Mouse (Mus musculus): ENCODE measurements around the gene Rnase1. TPM values are rescaled to one million over a fixed set of nuclear protein-coding genes. Genes with fewer than 3 reads are reported as not detected.

Gene Rnase1
- polyA plus RNA-seq, 1 experiment from 2014 or later, result not detected

- H3K4me3 ChIP-seq (ENCODE audit: low read depth, low read length), result no peak overlapping the region
These were observed 1.1 kb downstream of the Rnase1 start for GRCm38 (mm10) chr14:51145521-51145920.

GRCm38 (mm10) chr14:51144451-51144850 lies 2.1 kb downstream of the Rnase1 start:
- Histone ChIP-seq H3K27me3 (ENCODE audit: control insufficient read depth, insufficient read depth, low read length) (no peaks in the 10 kb centered on the region), H3K4me1 (ENCODE audit: control insufficient read depth, insufficient read depth, low read length) (0 out of 2 replicates have a peak, but pooled peaks cover 4% of the 10 kb centered on the region), H3K9ac (ENCODE audit: low read depth, low read length) (no peak overlapping the region), H3K36me3 (ENCODE audit: control insufficient read depth, insufficient read depth, low read length) (no peaks in the 10 kb centered on the region), H3K4me3 (ENCODE audit: low read depth, low read length) (no peak overlapping the region), H3K9me3 (replicated peaks; ENCODE audit: control insufficient read depth, low read length) (no peaks in the 10 kb centered on the region), H3K27ac (ENCODE audit: low read depth, low read length) (no peak overlapping the region), H3K4me2 (no peak overlapping the region)
- WGBS (ENCODE audit: insufficient replicate concordance), result 93% methylated on average over 4 of the region's 4 CpGs
- no peak for ATAC-seq (replicated peaks; ENCODE audit: insufficient number of reproducible peaks, low FRiP score, low TSS enrichment)

More at GRCm38 (mm10) chr14:51145521-51145920, 1.1 kb downstream of the Rnase1 start:
- Histone ChIP-seq H3K36me3 (ENCODE audit: control insufficient read depth, insufficient read depth, low read length) (no peaks in the 10 kb centered on the region), H3K4me1 (ENCODE audit: control insufficient read depth, insufficient read depth, low read length) (0 out of 2 replicates have a peak, but pooled peaks cover 4% of the 10 kb centered on the region), H3K27ac (ENCODE audit: low read depth, low read length) (no peak overlapping the region), H3K4me2 (no peak overlapping the region), H3K9me3 (replicated peaks; ENCODE audit: control insufficient read depth, low read length) (no peaks in the 10 kb centered on the region), H3K9ac (ENCODE audit: low read depth, low read length) (no peak overlapping the region), H3K27me3 (ENCODE audit: control insufficient read depth, insufficient read depth, low read length) (no peaks in the 10 kb centered on the region)
- 80% methylated on average over 6 of the region's 6 CpGs for WGBS (ENCODE audit: insufficient replicate concordance)
- no peak for ATAC-seq (replicated peaks; ENCODE audit: insufficient number of reproducible peaks, low FRiP score, low TSS enrichment)

GRCm38 (mm10) chr14:51143937-51144336 lies 2.6 kb downstream of the Rnase1 start:
- ATAC-seq (replicated peaks; ENCODE audit: insufficient number of reproducible peaks, low FRiP score, low TSS enrichment), result no peak; the same call in 1 of the 2 replicates
- 62% methylated on average over 2 of the region's 2 CpGs for WGBS (ENCODE audit: insufficient replicate concordance)
- no peaks in the 10 kb centered on the region for H3K27me3 ChIP-seq (ENCODE audit: control insufficient read depth, insufficient read depth, low read length)
- no peak overlapping the region for H3K9ac ChIP-seq (ENCODE audit: low read depth, low read length)
- no peaks in the 10 kb centered on the region for H3K9me3 ChIP-seq (replicated peaks; ENCODE audit: control insufficient read depth, low read length)
- no peak overlapping the region for H3K4me2 ChIP-seq
- H3K27ac ChIP-seq (ENCODE audit: low read depth, low read length), result no peak overlapping the region
- H3K36me3 ChIP-seq (ENCODE audit: control insufficient read depth, insufficient read depth, low read length), result no peaks in the 10 kb centered on the region
- H3K4me3 ChIP-seq (ENCODE audit: low read depth, low read length), result no peak overlapping the region
- 0 out of 2 replicates have a peak, but pooled peaks cover 4% of the 10 kb centered on the region for H3K4me1 ChIP-seq (ENCODE audit: control insufficient read depth, insufficient read depth, low read length)

GRCm38 (mm10) chr14:51143287-51143686 lies 3.3 kb downstream of the Rnase1 start:
- Histone ChIP-seq H3K27ac (ENCODE audit: low read depth, low read length) (no peak overlapping the region), H3K9ac (ENCODE audit: low read depth, low read length) (no peak overlapping the region), H3K36me3 (ENCODE audit: control insufficient read depth, insufficient read depth, low read length) (no peaks in the 10 kb centered on the region), H3K4me3 (ENCODE audit: low read depth, low read length) (no peak overlapping the region), H3K4me1 (ENCODE audit: control insufficient read depth, insufficient read depth, low read length) (0 out of 2 replicates have a peak, but pooled peaks cover 4% of the 10 kb centered on the region), H3K4me2 (no peak overlapping the region), H3K27me3 (ENCODE audit: control insufficient read depth, insufficient read depth, low read length) (no peaks in the 10 kb centered on the region), H3K9me3 (replicated peaks; ENCODE audit: control insufficient read depth, low read length) (no peaks in the 10 kb centered on the region)
- WGBS (ENCODE audit: insufficient replicate concordance), result 56% methylated on average over 4 of the region's 4 CpGs
- no peak for ATAC-seq (replicated peaks; ENCODE audit: insufficient number of reproducible peaks, low FRiP score, low TSS enrichment)

GRCm38 (mm10) chr14:51142568-51142967 lies 4.0 kb downstream of the Rnase1 start:
- Histone ChIP-seq H3K4me3 (ENCODE audit: low read depth, low read length) (no peak overlapping the region), H3K27ac (ENCODE audit: low read depth, low read length) (no peak overlapping the region), H3K9me3 (replicated peaks; ENCODE audit: control insufficient read depth, low read length) (no peaks in the 10 kb centered on the region), H3K27me3 (ENCODE audit: control insufficient read depth, insufficient read depth, low read length) (no peaks in the 10 kb centered on the region), H3K4me2 (no peak overlapping the region), H3K9ac (ENCODE audit: low read depth, low read length) (no peak overlapping the region), H3K36me3 (ENCODE audit: control insufficient read depth, insufficient read depth, low read length) (no peaks in the 10 kb centered on the region), H3K4me1 (ENCODE audit: control insufficient read depth, insufficient read depth, low read length) (0 out of 2 replicates have a peak, but pooled peaks cover 4% of the 10 kb centered on the region)
- 76% methylated on average over 3 of the region's 3 CpGs for WGBS (ENCODE audit: insufficient replicate concordance)
- ATAC-seq (replicated peaks; ENCODE audit: insufficient number of reproducible peaks, low FRiP score, low TSS enrichment), result 0 out of 2 replicates have a peak, but pooled peaks have one; percentile 18

- no peaks in the 10 kb centered on the region for H3K27me3 ChIP-seq (ENCODE audit: control insufficient read depth, insufficient read depth, low read length)
- 0 out of 2 replicates have a peak, but pooled peaks cover 4% of the 10 kb centered on the region for H3K4me1 ChIP-seq (ENCODE audit: control insufficient read depth, insufficient read depth, low read length)
- no peak overlapping the region for H3K4me2 ChIP-seq
- H3K27ac ChIP-seq (ENCODE audit: low read depth, low read length), result no peak overlapping the region
- no peak for ATAC-seq (replicated peaks; ENCODE audit: insufficient number of reproducible peaks, low FRiP score, low TSS enrichment)
- no peak overlapping the region for H3K4me3 ChIP-seq (ENCODE audit: low read depth, low read length)
- H3K9ac ChIP-seq (ENCODE audit: low read depth, low read length), result no peak overlapping the region
- H3K9me3 ChIP-seq (replicated peaks; ENCODE audit: control insufficient read depth, low read length), result no peaks in the 10 kb centered on the region
- no peaks in the 10 kb centered on the region for H3K36me3 ChIP-seq (ENCODE audit: control insufficient read depth, insufficient read depth, low read length)
- WGBS (ENCODE audit: insufficient replicate concordance), result 82% methylated on average over 4 of the region's 4 CpGs
These were observed 4.5 kb downstream of the Rnase1 start for GRCm38 (mm10) chr14:51142119-51142518.

- Histone ChIP-seq H3K36me3 (ENCODE audit: control insufficient read depth, insufficient read depth, low read length) (no peaks in the 10 kb centered on the region), H3K27me3 (ENCODE audit: control insufficient read depth, insufficient read depth, low read length) (no peaks in the 10 kb centered on the region), H3K4me3 (ENCODE audit: low read depth, low read length) (no peak overlapping the region), H3K9ac (ENCODE audit: low read depth, low read length) (no peak overlapping the region), H3K4me2 (no peak overlapping the region), H3K4me1 (ENCODE audit: control insufficient read depth, insufficient read depth, low read length) (0 out of 2 replicates have a peak, but pooled peaks cover 4% of the 10 kb centered on the region), H3K27ac (ENCODE audit: low read depth, low read length) (0 out of 2 replicates have a peak overlapping the region, but pooled peaks have one; percentile 10), H3K9me3 (replicated peaks; ENCODE audit: control insufficient read depth, low read length) (no peaks in the 10 kb centered on the region)
- ATAC-seq (replicated peaks; ENCODE audit: insufficient number of reproducible peaks, low FRiP score, low TSS enrichment), result 0 out of 2 replicates have a peak, but pooled peaks have one; percentile 57
- WGBS (ENCODE audit: insufficient replicate concordance), result 78% methylated on average over 2 of the region's 2 CpGs
These were observed 6.2 kb downstream of the Rnase1 start for GRCm38 (mm10) chr14:51140342-51140741.

- H3K36me3 ChIP-seq (ENCODE audit: control insufficient read depth, insufficient read depth, low read length), result no peaks in the 10 kb centered on the region
- no peak overlapping the region for H3K9ac ChIP-seq (ENCODE audit: low read depth, low read length)
- H3K4me2 ChIP-seq, result no peak overlapping the region
- no peaks in the 10 kb centered on the region for H3K27me3 ChIP-seq (ENCODE audit: control insufficient read depth, insufficient read depth, low read length)
- peak overlapping the region; percentile 46; the same call in 1 of the 2 replicates for H3K27ac ChIP-seq (ENCODE audit: low read depth, low read length)
- peaks cover 5% of the 10 kb centered on the region; the same call in 1 of the 2 replicates for H3K4me1 ChIP-seq (ENCODE audit: control insufficient read depth, insufficient read depth, low read length)
- H3K9me3 ChIP-seq (replicated peaks; ENCODE audit: control insufficient read depth, low read length), result no peaks in the 10 kb centered on the region
- 0 out of 2 replicates have a peak, but pooled peaks have one; percentile 62 for ATAC-seq (replicated peaks; ENCODE audit: insufficient number of reproducible peaks, low FRiP score, low TSS enrichment)
- no peak overlapping the region for H3K4me3 ChIP-seq (ENCODE audit: low read depth, low read length)
- 91% methylated on average over 4 of the region's 4 CpGs for whole genome bisulfite sequencing (ENCODE audit: insufficient replicate concordance)
These were observed 14.2 kb downstream of the Rnase1 start for GRCm38 (mm10) chr14:51132372-51132771.

Measured in heart, embryonic 11.5 days (tissue).